Mouse (Mus musculus): Measurements from ENCODE around the gene Gpt2. TPM values are rescaled to one million over a fixed set of nuclear protein-coding genes. Genes with fewer than 3 reads are reported as not detected.

Gpt2 gene
- polyA plus RNA-seq, 1 experiment from 2014 or later: 46.3 TPM

DNA sequence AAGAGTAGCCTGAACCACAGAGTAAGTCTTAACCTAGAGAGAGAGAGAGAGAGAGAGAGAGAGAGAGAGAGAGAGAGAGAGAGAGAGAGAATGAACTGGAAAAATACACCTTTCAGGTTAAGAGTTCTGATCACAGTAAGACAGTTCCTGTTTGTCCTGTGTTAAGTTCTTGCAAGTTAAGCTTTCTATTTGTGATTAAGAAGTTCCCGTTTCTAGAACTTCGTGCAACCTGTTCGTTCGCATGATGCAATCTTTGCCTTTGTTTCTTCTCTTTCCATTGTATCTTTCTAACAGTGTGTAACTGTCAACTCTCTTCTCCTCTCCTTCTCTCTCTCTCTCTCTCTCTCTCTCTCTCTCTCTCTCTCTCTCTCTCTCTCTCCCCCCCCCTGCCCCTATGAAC, 78.1 kb downstream of the Gpt2 start:
- DNase-seq (ENCODE audit: low read depth, low spot score): no peak

DNA sequence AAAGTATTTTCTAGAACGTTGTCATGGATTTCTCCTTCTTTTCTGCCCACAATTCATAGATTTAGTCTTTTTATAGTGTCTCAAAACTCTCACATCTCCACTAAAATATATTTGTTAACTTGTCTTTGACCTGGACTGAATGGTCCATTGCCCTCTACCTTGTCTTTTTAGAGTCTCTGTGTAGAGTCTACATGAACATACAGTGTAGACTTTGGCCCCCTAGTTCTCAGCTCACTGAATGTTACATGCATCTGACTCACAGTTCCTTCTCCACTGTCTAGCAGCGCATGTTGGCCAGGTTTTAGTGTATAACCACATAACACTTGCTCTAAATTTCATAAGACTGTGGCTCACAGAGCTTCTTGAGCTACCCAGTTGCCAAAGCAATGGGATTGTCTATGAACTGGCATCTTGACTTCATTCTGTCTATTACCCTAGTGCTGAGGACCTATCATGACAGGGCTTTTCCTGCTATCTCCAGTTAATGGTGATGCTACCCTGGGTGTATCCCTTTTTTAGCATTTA, 81.7 kb downstream of the Gpt2 start:
- no peaks in the 10 kb centered on the region for H3K27me3 ChIP-seq
- POLR2A ChIA-PET: no interaction called here
- in situ Hi-C loops (cut with MboI; ENCODE audit: low pct_unique_long_range_greater_than_20kb): no loop called here
- DNase-seq (ENCODE audit: low read depth, low spot score) (no peak), ATAC-seq (no peak)
- TF ChIP-seq CTCF (IDR thresholded peaks at IDR 0.05): no peak
- CTCF ChIA-PET: interaction anchor here (1.8 kb wide), 1 partner anchor 12 kb away, joined by 5 read pairs; no protein-coding TSS in a partner anchor

More for the DNA sequence above, 78.1 kb downstream of the Gpt2 start:
- CTCF ChIA-PET: no interaction called here
- in situ Hi-C loops (cut with MboI; ENCODE audit: low pct_unique_long_range_greater_than_20kb): no loop called here
- TF ChIP-seq CTCF (IDR thresholded peaks at IDR 0.05): no peak
- no peak for ATAC-seq
- no peaks in the 10 kb centered on the region for H3K27me3 ChIP-seq
- POLR2A ChIA-PET: interaction anchor here (0.5 kb wide), 1 partner anchor 499 kb away, joined by 3 read pairs; no protein-coding TSS in a partner anchor

Other genes with a start within 250 kb of the Gpt2 start
- gene Orc6, start 192.9 kb upstream of the Gpt2 start, polyA plus RNA-seq (2021): 52.7 TPM
- gene Vps35, start 192.8 kb upstream of the Gpt2 start, polyA plus RNA-seq (2021): 163 TPM
- gene Mylk3, start 106.2 kb upstream of the Gpt2 start, polyA plus RNA-seq (2021): not detected
- gene 4921524J17Rik, start 59.7 kb upstream of the Gpt2 start, polyA plus RNA-seq (2021): 25.1 TPM
- gene Dnaja2, start 62.8 kb downstream of the Gpt2 start, polyA plus RNA-seq (2021): 248 TPM
- gene Neto2, start 208.3 kb downstream of the Gpt2 start, polyA plus RNA-seq (2021): 17.9 TPM

All from Patski (cell line).